ENCODE assay signal across 7 mouse cellular contexts in genomic region chr16:74409548-74409947, GRCm38 (mm10). TPM values are rescaled to one million over a fixed set of nuclear protein-coding genes. Genes with fewer than 3 reads are reported as not detected.
DNase-seq lines count a peak whose midpoint lies in the region; ATAC-seq and TF ChIP-seq lines count a peak whose summit lies in the region.

No protein-coding gene starts in this region.

- H3K4me1 ChIP-seq in lung, embryonic 14.5 days (ENCODE audit: insufficient read depth): no peaks in the 10 kb centered on the region
- H3K4me1 ChIP-seq in forebrain, postnatal 0 days (ENCODE audit: insufficient read depth): peaks cover 3% of the 10 kb centered on the region; the same call in 1 of the 2 replicates
- H3K4me1 ChIP-seq in liver, embryonic 11.5 days (replicated peaks; ENCODE audit: control insufficient read depth, insufficient read depth, low read length): no peaks in the 10 kb centered on the region
- H3K4me1 ChIP-seq in stomach, embryonic 16.5 days (ENCODE audit: control insufficient read depth, insufficient read depth, low read length): peaks cover 9% of the 10 kb centered on the region; the same call in 1 of the 2 replicates

- WGBS in lung, embryonic 14.5 days: 32% methylated on average over 4 of the region's 4 CpGs
- WGBS in forebrain, postnatal 0 days: 33% methylated on average over 4 of the region's 4 CpGs
- WGBS in liver, embryonic 11.5 days: 57% methylated on average over 4 of the region's 4 CpGs
- WGBS in stomach, embryonic 16.5 days: 44% methylated on average over 4 of the region's 4 CpGs

- H3K36me3 ChIP-seq in lung, embryonic 14.5 days (ENCODE audit: insufficient read depth): no peaks in the 10 kb centered on the region
- no peaks in the 10 kb centered on the region for H3K36me3 ChIP-seq in forebrain, postnatal 0 days (ENCODE audit: insufficient read depth)
- no peaks in the 10 kb centered on the region for H3K36me3 ChIP-seq in liver, embryonic 11.5 days (ENCODE audit: control insufficient read depth, insufficient read depth, low read length)
- no peaks in the 10 kb centered on the region for H3K36me3 ChIP-seq in stomach, embryonic 16.5 days (ENCODE audit: control insufficient read depth, insufficient read depth, low read length)

- no peaks in the 10 kb centered on the region for H3K9me3 ChIP-seq in lung, embryonic 14.5 days (ENCODE audit: low read depth, low read length)
- H3K9me3 ChIP-seq in forebrain, postnatal 0 days (ENCODE audit: low read length): no peaks in the 10 kb centered on the region
- H3K9me3 ChIP-seq in liver, embryonic 11.5 days (ENCODE audit: control insufficient read depth, low read length): no peaks in the 10 kb centered on the region
- no peaks in the 10 kb centered on the region for H3K9me3 ChIP-seq in stomach, embryonic 16.5 days (replicated peaks; ENCODE audit: control insufficient read depth, low read length)

- 0 out of 2 replicates have a peak, but pooled peaks cover 3% of the 10 kb centered on the region for H3K27me3 ChIP-seq in lung, embryonic 14.5 days (ENCODE audit: insufficient read depth, low read length)
- no peaks in the 10 kb centered on the region for H3K27me3 ChIP-seq in forebrain, postnatal 0 days (ENCODE audit: insufficient read depth, low read length)
- H3K27me3 ChIP-seq in liver, embryonic 11.5 days (replicated peaks; ENCODE audit: control insufficient read depth, insufficient read depth, low read length): peaks cover 23% of the 10 kb centered on the region
- H3K27me3 ChIP-seq in stomach, embryonic 16.5 days (ENCODE audit: control insufficient read depth, insufficient read depth, low read length): no peaks in the 10 kb centered on the region

- H3K27ac ChIP-seq in lung, embryonic 14.5 days (ENCODE audit: low read depth): no peak overlapping the region
- peak overlapping the region; percentile 47; the same call in 1 of the 2 replicates for H3K27ac ChIP-seq in forebrain, postnatal 0 days (ENCODE audit: low read depth, low read length)
- no peak overlapping the region for H3K27ac ChIP-seq in liver, embryonic 11.5 days (ENCODE audit: low read depth, low read length)
- H3K27ac ChIP-seq in stomach, embryonic 16.5 days (ENCODE audit: low read length): no peak overlapping the region

- peak overlapping the region; percentile 56 for H3K4me3 ChIP-seq in lung, embryonic 14.5 days (ENCODE audit: low read depth, low read length)
- H3K4me3 ChIP-seq in forebrain, postnatal 0 days (ENCODE audit: low read depth, low read length): peak overlapping the region; percentile 65
- H3K4me3 ChIP-seq in liver, embryonic 11.5 days (ENCODE audit: low read depth, low read length): peak overlapping the region; percentile 51
- H3K4me3 ChIP-seq in stomach, embryonic 16.5 days (replicated peaks; ENCODE audit: low read length): peak overlapping the region; percentile 50

- H3K4me2 ChIP-seq in lung, embryonic 14.5 days: peak overlapping the region; percentile 75
- H3K4me2 ChIP-seq in forebrain, postnatal 0 days (ENCODE audit: low read depth): peak overlapping the region; percentile 67
- H3K4me2 ChIP-seq in liver, embryonic 11.5 days: peak overlapping the region; percentile 26
- H3K4me2 ChIP-seq in stomach, embryonic 16.5 days (ENCODE audit: low read depth, low read length): peak overlapping the region; percentile 91

- H3K9ac ChIP-seq in lung, embryonic 14.5 days: peak overlapping the region; percentile 51; the same call in 1 of the 2 replicates
- peak overlapping the region; percentile 63 for H3K9ac ChIP-seq in forebrain, postnatal 0 days
- H3K9ac ChIP-seq in liver, embryonic 11.5 days (ENCODE audit: low read depth, low read length): no peak overlapping the region
- H3K9ac ChIP-seq in stomach, embryonic 16.5 days (ENCODE audit: low read length): peak overlapping the region; percentile 35; the same call in 1 of the 2 replicates

- DNase-seq in lung, embryonic 14.5 days: peak; percentile 52
- no peak for DNase-seq in lung, postnatal 14 days
- peak; percentile 47 for DNase-seq in forebrain, postnatal 0 days
- DNase-seq in liver, embryonic 11.5 days (ENCODE audit: low spot score): no peak

- TF ChIP-seq CTCF in lung, embryonic 14.5 days (IDR thresholded peaks at IDR 0.05; ENCODE audit: low read depth): no peak
- TF ChIP-seq CTCF in forebrain, postnatal 0 days (IDR thresholded peaks at IDR 0.05; ENCODE audit: low read depth): no peak

- ATAC-seq in lung, embryonic 14.5 days (ENCODE audit: insufficient read depth): no peak
- ATAC-seq in forebrain, postnatal 0 days: no peak
- ATAC-seq in liver, embryonic 11.5 days (replicated peaks; ENCODE audit: low FRiP score): no peak
- ATAC-seq in stomach, embryonic 16.5 days (ENCODE audit: insufficient read depth, low FRiP score): no peak
- ATAC-seq in megakaryocyte, adult 5-6 weeks (ENCODE audit: poor library complexity, severe bottlenecking): no peak
- ATAC-seq in activated CD4-positive, CD25-positive, alpha-beta regulatory T cell, adult 4 months: no peak

RNA-seq across cellular contexts. Expression of gene Robo2, which starts 2.1 kb away (rescaled TPM):
- 47.8 and 56.4 TPM in 2 replicates for polyA plus RNA-seq in lung, embryonic 14.5 days (2014; fragmentation: Nextera tagmentation; extraction: Ambion mirVana)
- 114 and 130 TPM in 2 replicates for total RNA-seq in forebrain, postnatal 0 days (2014; rRNA removed)
- 39.2 and 45.5 TPM in 2 replicates for polyA plus RNA-seq in forebrain, postnatal 0 days (2015; fragmentation: Nextera tagmentation; extraction: Ambion mirVana)
- 29.6 and 32.4 TPM in 2 replicates for polyA plus RNA-seq in liver, embryonic 11.5 days (2014; fragmentation: Nextera tagmentation; extraction: Ambion mirVana)
- polyA plus RNA-seq in stomach, embryonic 16.5 days (2015; fragmentation: Nextera tagmentation; extraction: Ambion mirVana): 31.5 and 34.7 TPM in 2 replicates
- 0.82 TPM in 1 of 2 replicates, not detected in the other for total RNA-seq in megakaryocyte, adult 5-6 weeks (2015)
- not detected in 2 replicates for total RNA-seq in megakaryocyte, adult 5-6 weeks (2017)
- polyA plus RNA-seq in activated CD4-positive, CD25-positive, alpha-beta regulatory T cell, adult 4 months (2017; shearing (Covaris generic)): under 1 TPM; 0.15 to 0.86 TPM

Comparison
In these comparisons a context has a peak if more than half of its experiments do, and no peak if none do; other contexts are left out.
1. DNase-seq: peak in lung, embryonic 14.5 days (single experiment) and forebrain, postnatal 0 days (single experiment); none in lung, postnatal 14 days (single experiment) and liver, embryonic 11.5 days (single experiment).
2. H3K4me2 ChIP-seq: peak in every context shown above with its lines; median percentile 91 in stomach, embryonic 16.5 days; 75 in lung, embryonic 14.5 days; 67 in forebrain, postnatal 0 days; 26 in liver, embryonic 11.5 days.
3. RNA of gene Robo2, which starts 2.1 kb away (polyA plus RNA-seq): 47.8 to 56.4 TPM in lung, embryonic 14.5 days, 39.2 to 45.5 TPM in forebrain, postnatal 0 days, 29.6 to 32.4 TPM in liver, embryonic 11.5 days and 31.5 to 34.7 TPM in stomach, embryonic 16.5 days; 0.15 to 0.86 TPM in activated CD4-positive, CD25-positive, alpha-beta regulatory T cell, adult 4 months; every median in the first group is over 10 times any median in the second.
4. Peak in every context shown above with its lines, with median percentiles within 50 percentile points of each other: H3K4me3 ChIP-seq.